Mouse (Mus musculus) NIH3T3 (cell line): ENCODE measurements around the gene Rab21.
"Not testable (repeated sequence)": the region's sequence is repeated elsewhere in the genome, so short reads cannot be mapped to it uniquely, and the experiment has no call there.

Experiments used
- DNase-seq: peaks from one replicate; pipeline ENCODE4 v3.0.0-alpha.2; 2012; ENCODE audit warnings: low read depth

Rab21 gene

DNA sequence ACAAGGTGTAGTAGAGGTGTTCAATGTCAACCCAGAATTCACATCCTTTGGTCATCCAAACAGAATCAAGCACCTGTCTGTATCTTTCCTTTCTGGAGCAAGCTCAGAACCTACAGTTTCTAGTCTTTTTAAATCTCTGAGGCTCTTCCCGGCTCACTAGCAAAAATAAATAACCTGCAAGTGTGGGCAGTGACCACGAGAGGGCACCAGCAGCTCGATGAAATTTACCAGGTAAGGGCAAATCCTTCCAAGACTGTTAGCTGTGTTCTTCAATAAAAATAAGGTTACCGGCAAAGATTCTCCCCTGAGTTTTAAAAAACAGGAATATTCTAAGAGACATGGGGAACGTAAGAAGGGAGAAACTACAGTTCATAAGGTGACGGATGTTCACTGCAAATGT lies 7.9 kb upstream of the Rab21 start:
- peak; percentile 92 for DNase-seq

DNA sequence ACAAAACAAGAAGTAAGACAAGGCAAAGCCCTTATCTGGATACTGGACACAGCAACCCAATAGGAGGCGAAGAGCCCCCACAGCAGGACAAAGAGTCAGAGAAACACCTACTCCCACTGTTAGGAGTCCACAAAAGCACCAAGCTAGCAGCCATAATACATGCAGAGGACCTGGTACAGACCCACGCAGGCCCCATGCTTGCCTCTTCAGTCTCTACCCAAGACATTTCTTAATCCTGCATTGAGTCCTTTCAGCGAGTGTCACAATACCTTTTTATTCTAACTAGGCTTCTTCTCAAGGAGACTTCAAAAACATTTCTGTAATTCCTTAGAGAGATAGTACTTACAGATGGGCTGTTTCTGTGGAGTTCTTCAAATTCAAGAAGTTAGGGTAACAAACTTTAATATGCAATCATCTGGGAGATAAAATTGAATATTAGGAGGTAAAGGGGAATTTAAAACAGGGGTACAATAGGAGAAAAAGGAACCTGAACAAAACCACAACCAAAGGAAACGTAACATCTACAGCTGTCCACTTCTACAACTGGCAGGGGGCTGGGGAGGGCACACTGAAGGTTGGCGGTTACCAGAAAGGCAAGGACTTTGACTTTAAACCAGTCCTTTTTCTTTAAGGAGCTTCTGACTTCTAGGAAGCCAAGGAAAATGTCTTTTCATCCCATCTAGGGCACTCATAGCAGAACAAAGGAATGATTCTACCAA lies 6.1 kb upstream of the Rab21 start:
- no peak for DNase-seq

DNA sequence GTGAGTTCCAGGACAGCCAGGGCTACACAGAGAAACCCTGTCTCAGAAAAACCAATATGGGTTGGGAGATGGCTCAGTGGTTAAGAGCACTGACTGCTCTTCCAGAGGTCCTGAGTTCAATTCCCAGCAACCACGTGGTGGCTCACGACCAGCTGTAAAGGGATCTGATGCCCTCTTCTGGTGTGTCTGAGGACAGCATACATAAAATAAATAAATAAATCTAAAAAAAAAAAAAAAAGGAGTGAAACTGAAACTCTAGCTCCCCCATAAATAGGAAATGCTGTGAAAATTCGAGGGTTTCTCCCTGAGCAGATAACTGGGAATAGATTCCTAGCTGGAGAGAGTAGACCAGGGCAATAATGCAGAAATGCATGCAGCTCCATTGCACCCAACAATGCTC lies 3.0 kb upstream of the Rab21 start:
- DNase-seq = not testable (repeated sequence)

DNA sequence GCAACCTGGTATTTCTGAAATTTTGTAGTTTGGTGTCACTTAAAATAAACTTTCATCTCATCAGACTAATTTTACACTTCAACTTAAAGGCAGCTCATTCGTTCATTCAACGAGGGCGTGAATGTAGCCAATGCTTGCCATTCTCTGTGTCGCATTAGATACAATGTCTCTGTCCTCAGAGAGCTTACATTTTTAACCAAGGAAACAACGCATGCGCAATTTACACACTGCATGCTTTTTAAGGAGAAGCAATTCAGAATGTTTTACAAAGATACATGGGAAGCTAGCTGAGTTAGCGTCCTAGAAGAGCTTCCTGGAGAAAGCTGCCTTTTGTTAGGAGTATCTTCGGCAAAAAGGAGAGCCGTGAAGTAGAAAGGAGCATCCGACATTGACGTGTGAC lies 919 bp upstream of the Rab21 start:
- peak; percentile 26 for DNase-seq

DNA sequence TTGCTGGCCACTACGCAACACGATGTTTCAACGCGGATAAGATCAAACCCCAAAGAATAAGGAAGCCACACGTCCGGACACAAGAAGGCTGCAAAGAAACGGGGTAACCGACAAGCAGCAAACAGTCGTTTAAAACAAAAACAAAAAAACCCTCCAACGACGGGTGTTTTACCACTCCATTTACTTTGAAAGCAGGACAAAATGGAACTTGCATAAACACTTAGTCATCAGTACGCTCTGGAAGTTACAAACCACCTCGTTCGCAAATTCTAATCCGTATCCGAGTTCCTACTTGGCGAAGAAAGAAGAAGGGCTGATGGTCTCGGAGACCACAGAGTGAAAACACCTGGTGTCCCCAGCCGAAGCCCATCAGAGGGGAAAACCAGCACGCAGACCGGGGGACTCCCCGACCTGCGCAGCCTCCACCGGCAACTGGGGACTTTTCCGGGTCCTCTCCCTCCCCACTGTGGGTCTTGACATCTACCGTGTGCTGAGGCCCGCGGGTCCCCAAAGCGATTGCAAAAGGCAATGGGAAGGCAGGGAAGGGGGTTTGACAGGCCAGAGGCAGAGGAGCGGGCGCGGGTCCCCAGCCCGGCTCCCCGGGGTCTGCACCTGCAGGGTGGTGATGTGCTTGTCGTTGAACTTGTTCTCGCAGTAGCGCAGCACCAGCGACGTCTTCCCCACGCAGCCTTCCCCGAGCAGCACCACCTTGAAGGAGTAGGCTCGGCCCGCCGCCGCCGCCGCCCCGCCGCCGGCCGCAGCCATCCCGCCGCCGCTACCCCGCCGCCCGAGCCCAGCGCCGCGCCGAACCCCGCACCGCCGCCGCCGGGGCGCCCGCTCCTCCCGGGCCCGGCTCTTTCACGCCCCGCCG lies 577 bp downstream of the Rab21 start:
- DNase-seq = peak; percentile 50

DNA sequence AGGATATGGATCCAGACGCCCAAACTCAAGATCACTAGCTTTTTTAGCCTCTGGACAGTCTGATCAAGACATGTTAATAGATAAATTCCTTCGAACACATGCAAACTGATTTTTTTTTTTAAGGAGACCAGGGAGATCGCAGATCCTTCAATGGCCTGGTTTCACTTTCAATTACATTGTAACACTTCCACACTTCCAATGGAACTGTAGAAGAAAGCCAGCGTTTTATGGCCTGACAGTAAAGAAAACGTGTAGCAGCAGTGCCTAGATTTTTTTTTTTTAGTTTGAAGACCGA lies 1.2 kb downstream of the Rab21 start:
- DNase-seq = no peak

DNA sequence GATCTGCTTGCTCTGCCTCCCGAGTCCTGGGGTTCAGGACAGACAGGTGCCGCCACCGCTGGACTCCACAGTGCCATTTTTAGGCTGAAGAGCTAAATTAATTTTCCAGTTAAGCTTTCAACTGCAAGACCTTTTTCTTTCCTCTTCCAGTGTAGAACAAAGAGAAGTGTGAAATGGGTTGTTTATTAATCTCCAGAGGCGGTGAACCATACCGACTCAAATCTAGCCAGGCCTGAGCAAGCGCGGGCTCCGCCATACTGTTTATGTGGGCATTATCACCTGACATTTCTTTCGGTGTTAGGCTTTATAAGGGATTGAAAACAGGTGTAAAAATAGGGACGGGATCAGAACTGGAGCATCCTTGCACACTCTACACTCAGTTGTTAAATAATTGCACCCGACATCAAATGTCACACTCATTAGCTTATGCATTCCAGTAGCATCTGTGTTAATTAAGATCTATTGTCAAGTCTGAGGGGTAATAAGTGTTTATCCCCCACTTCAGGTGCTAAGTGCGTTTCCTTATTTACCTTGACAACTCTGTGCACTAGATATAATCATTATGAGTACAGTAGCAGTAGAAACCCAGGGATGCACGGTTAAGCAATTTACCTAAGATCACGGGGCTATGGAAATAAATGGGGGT lies 1.6 kb downstream of the Rab21 start:
- DNase-seq = no peak

DNA sequence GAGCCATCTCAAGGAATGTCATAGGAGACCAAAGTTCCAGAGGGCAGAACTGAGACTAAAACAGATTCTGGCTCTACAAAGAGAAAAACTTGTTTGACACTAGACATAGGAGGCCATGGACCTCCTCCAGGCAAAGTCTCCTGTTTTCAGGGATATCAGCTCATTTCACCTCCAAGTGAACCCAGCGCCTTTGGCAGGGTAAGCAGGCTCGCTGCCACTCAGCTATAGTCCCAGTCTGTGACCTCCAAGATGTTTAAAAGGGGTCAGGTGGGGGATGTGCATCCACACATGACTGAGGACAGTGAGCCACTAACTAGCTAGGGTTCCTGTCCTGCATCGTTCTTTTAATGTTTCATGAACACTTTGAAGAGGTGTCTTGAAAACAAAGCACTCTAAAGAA lies 2.7 kb downstream of the Rab21 start:
- peak; percentile 33 for DNase-seq

DNA sequence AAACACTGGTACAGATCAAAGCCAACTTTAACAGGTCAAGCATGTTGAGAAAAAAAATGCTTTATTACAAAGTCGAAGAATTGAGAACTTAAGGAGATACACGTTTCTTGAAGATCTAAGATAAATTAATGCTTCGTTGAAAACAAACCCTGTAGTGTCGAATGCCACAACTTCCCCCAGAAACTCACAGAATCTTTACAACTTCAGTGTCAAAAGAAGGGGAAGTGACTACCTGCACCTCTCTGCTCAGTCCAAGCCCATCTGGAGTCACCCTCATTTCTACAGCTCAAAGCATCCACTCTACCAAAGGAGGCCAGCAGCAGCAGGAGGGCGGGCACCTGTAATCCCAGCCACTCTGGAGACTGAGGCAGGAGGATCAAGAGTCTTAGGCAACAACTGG lies 3.2 kb downstream of the Rab21 start:
- no peak for DNase-seq

DNA sequence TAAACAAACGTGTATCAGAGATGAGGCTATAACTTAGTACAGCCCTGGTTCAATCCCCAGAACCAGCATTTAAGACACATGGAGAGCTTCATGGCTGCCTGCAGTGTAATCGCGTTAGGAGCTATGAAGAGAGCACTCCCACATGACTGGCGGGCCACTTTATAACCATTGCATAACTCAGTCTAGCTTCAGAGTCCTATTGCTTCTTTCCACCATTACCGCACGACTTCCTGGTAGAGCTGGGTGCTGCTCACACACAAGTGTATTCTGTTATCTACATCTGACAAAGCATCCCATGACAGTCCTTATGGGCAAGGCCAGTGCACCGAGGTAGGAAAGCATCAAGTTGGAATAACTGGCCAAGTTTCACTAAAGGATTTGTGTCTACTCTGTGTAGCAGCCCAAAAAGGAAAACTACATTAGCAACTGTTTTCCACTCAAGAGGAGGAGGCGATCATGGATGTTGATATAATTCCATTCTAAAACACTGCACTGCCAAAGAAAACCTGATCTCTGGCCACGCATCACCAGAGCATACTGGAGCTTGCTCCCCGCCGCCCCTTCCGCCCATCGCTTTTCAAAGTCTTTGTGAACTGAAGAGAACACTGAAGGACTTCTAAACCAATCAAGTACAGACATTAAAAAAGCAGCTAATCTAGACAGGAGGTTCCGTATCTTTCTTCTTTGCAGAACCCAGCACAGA lies 4.0 kb downstream of the Rab21 start:
- no peak for DNase-seq

DNA sequence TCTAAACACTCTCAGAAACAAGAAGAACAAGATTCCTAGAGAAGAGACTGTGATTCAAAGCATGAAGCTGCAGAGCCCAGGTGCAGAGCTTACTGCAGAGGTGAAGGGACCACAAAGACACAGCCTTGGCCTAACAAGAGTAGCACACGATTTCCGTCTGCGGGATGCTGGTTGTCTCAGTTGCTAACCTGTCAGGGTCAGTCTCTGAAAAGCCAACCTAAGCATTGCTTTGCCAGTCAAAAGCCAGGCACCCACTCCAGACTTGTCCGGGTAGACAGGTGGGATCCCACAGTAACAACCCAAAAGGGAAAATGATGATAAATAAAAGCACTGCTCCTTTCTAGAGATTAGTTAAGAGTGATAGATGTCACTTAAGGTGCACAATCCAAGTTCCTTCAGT lies 6.2 kb downstream of the Rab21 start:
- DNase-seq = no peak

DNA sequence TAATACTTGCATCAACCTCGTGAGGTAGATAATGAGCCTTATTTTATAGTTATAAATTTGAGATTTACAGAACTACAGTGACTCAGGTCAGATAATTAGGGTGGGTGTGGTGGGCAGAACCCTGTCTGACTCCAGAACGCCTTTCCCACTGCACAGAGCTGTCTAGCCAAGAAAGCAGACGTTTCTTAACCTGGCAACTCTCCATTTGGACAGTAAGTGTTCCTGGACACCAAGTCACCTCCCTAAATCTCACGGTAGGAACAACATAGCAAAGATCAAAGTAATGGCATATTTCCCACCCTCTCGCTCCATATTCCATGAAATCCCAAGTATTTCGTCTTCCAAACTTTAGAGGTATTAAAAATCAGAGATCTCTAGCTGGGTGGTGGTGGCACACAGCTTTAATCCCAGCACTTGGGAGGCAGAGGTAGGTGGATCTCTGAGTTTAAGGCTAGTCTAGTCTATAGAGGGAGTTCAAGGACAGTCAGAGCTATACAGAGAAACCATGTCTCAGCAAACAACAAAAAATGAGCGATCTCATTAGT lies 8.0 kb downstream of the Rab21 start:
- DNase-seq = no peak

DNA sequence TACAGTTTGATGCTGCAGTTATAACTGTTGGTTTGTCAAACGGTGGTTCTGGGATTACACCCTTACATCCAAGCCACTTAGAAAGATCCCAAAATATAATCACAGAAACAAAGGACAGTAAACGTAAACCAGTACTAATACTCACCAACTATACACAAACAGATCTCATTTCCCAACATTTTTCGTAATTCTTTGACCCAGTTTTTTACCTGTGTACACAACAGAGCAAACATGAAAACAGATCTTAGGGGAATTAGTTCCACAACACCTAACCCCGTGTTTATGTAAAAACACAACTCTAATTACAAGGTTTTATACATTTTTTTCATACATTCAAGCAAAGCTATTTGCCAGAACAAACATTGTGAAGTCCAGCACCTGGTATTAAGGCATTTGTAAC lies 16.7 kb downstream of the Rab21 start:
- DNase-seq = no peak

DNA sequence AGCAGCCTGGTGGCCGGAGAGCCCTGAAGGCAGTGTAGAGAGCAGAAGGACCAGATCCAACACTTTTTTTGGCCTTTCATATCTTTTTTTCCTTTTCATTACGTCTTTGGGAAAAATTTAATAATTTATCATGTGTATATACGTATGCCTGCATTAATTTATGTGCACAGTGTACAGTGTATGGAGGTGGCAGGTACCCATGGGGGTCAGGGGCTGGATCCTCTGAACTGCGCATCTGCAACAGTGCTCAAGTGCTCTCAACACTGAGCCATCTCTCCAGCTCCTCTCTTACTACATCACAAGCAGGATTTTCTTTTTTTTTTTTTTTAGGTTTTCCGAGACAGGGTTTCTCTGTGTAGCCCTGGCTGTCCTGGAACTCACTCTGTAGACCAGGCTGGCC lies 17.8 kb downstream of the Rab21 start:
- no peak for DNase-seq

DNA sequence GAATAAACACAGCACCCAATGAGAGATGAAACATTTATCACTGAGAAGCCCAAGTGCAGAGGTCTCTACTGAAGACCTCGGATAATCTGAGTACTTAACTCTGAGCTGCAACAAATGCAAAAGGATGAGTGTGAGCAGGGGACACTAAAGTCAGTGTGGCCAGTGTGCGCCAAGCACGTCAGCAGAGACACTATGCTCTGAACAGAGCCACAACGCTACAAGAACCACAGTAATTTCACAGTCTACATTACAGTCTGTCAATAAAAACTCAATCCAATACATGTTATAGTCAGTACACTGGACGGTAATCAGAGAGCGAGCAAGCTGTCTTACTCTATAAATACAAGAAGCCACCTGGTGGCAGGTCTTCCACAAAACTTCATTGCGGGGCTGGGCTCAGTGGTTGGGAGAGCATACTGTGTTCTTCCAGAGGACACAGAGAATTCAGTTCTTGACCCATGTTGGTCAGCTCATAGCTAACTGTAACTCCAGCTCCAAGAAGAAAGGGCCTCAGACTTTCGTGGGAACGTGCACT lies 18.9 kb downstream of the Rab21 start:
- no peak for DNase-seq

DNA sequence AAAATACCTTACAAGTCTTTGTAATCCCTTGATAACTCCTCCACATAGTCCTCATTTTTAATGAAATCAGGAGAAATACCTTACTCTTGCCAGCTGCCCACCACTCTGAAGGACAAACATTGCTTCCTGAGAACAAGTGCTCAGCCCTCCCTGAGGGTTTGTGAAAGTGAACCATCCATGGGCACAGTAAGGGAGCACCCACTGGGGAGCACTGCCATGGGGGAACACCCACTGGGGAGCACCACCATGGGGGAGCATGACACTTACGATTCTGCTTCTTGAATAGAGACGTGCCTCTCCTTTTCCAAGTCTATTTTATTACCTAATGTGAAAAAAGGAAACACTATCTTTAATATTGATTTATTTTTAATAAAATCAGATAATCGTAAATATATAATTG lies 20.2 kb downstream of the Rab21 start:
- no peak for DNase-seq

DNA sequence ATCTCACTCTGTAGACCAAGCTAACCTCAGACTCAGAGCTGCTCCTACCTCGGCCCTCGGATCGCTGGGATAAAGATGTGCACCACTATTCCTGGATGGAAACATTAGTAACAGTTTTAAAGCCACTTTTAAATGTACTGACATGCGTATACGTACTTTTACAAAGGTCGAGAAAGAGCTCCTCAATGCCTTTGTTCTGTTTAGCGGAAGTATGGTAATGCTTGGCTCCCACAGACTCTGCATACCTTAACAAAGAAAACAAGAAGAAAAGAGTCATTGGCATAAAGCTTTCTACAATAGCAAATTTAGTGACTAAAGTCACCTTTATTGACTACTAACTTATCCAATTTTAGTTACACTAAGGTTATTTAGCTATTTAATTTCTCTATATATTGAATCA lies 20.7 kb downstream of the Rab21 start:
- no peak for DNase-seq

DNA sequence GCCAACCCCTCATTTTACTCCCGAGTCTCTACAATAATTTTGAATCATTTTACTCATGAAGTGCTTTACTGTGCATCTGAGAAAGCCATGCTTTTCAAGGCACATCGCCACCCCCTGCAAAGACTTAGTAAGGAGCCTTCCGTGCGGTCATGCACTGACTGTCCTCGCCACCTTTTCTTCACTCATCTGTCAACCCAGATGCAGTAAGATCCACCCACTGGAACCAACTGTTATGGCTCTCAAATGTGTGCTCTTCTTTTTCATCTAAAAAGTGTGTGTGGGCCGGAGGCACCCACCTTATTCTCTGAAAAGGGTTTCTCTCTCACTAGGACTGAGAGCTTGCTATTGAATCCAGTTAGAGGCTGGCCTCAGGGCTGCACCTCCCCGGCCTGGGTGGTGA lies 21.4 kb downstream of the Rab21 start:
- no peak for DNase-seq

DNA sequence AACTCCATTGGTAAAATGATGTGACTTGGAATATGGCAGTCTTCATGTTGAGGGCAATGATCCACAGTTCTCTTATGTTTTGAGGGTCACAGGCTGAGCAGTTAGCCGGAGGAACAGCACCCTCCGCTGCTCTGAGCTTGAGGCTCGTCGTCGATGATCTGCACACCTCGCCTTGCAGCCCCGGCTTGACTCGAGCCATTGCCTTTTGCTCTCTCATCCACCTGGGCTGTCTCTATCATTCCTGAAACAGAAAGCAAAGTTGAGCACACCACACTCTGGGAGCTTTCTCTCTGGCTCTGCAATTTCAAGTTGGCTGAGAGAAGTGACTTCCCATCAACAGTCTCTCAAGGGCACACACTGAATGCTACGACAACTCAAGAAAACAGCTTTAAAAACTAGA lies 24.7 kb downstream of the Rab21 start:
- DNase-seq = no peak

DNA sequence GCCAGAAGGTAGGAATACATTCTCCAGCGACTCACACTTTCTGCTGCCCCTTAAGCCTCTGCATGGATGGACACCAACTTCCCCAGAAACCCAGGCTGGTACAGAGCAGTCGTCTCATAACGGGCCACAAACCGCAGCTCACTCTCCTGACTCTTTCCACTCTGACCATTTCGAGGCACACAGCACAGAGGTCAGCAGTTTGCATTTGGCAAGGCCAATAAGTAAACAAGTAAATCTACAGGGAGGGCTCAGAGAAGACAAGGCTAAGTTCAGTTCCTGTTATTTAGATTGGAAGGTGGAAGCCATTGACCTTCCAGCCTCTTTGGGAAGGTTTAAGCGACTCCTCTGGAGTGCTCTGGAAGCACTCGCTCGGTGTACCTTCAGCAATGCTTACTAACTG lies 26.5 kb downstream of the Rab21 start:
- no peak for DNase-seq

DNA sequence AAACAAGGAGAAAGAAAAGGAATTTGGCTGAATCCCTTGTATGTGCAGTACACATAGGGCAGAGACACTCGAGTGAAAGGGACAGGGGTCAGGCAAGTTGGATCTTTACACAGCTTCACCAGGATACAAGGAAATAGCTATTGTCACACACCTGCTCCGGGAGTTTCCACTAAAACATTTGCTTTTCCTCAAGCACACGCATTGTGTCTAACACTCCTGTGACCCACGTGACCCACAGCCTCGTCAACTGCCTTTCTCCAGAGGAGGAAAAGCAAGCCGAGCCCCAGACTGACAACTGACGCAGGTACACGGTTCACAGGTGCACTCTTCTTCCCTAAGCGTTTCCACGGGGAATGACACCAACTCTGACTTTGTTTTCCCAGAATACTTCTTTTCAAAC lies 31.2 kb downstream of the Rab21 start:
- no peak for DNase-seq

DNA sequence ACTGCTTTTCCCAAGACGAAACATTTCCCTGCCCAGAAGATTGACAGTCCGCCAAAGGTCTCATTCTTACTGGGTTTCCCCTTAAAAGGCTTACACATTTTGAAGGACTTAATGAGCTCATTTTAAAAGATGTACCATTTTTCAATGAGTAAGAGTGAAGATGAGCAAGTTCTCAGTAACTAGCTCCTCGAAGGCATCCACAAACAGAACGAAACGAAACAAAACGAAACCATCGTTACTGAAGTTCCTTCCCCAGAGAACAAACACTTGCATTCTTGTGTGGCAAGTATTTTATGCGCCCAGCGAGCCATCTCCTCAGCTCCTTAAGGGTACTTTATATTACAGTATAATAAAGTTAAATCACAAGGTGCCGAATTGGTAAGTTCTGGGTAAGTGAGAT lies 34.0 kb downstream of the Rab21 start:
- DNase-seq = no peak
